Mouse (Mus musculus) forebrain, embryonic 16.5 days (tissue): Measurements from ENCODE around the gene Rpp14. TPM values are rescaled to one million over a fixed set of nuclear protein-coding genes. Genes with fewer than 3 reads are reported as not detected.
"Not testable (repeated sequence)": the region's sequence is repeated elsewhere in the genome, so short reads cannot be mapped to it uniquely, and the experiment has no call there.

Experiments
- ATAC-seq: fragments of 200-750 bp; cut with Nextera tagmentation; 2 replicates; pipeline ENCODE4 v1.8.0; 2017; ENCODE audit warnings: mild to moderate bottlenecking, moderate library complexity
- H3K27ac ChIP-seq: fragments of 300-500 bp; sonication (generic); 2 replicates; pipeline ENCODE4 v1.5.1; 2014; ENCODE audit warnings: low read length, control low read depth
- H3K27me3 ChIP-seq: fragments of 300-500 bp; sonication (generic); replicated peaks from 2 replicates; pipeline ENCODE4 v1.6.1; 2014; ENCODE audit warnings: low read length; ENCODE audit not compliant: control insufficient read depth, insufficient read depth
- H3K36me3 ChIP-seq: fragments of 300-500 bp; sonication (generic); 2 replicates; pipeline ENCODE4 v1.6.1; 2014; ENCODE audit not compliant: control insufficient read depth, insufficient read depth
- H3K4me1 ChIP-seq: fragments of 300-500 bp; sonication (generic); replicated peaks from 2 replicates; pipeline ENCODE4 v1.6.1; 2014; ENCODE audit warnings: low read length; ENCODE audit not compliant: control insufficient read depth, insufficient read depth
- H3K4me2 ChIP-seq: fragments of 300-500 bp; sonication (generic); 2 replicates; pipeline ENCODE4 v1.6.1; 2014; ENCODE audit warnings: mild to moderate bottlenecking, low read length, control low read depth
- H3K4me3 ChIP-seq: fragments of 300-500 bp; sonication (generic); replicated peaks from 2 replicates; pipeline ENCODE4 v1.5.1; 2014; ENCODE audit warnings: mild to moderate bottlenecking, low read length, control low read depth
- H3K9ac ChIP-seq: fragments of 300-500 bp; sonication (generic); replicated peaks from 2 replicates; pipeline ENCODE4 v1.6.1; 2014; ENCODE audit warnings: low read depth, low read length, control low read depth
- H3K9me3 ChIP-seq: fragments of 300-500 bp; sonication (generic); 2 replicates; pipeline ENCODE4 v1.6.1; 2016; ENCODE audit warnings: low read length; ENCODE audit not compliant: control insufficient read depth
- WGBS: fragments of 180-500 bp; shearing (Covaris S2); extraction: QIAGEN DNeasy Blood & Tissue Kit; methylation state at CpG from one replicate; pipeline ENCODE4 v1.1.7; 2014; 5-methylcytosine and 5-hydroxymethylcytosine counted together
- polyA plus RNA-seq: library from polyadenylated mRNA; unstranded; fragments of >200 nt; fragmentation: Nextera tagmentation; extraction: Ambion mirVana; gene quantifications from 2 replicates; pipeline ENCODE4 v1.2.1, GENCODE M21; 2015

The Rpp14 gene
- polyA plus RNA-seq, 1 experiment from 2014 or later: 59.5 TPM

GRCm38 (mm10) chr14:8119454-8119853, 39.3 kb downstream of the Rpp14 start:
- ATAC-seq: no peak
- H3K9ac ChIP-seq: no peak overlapping the region
- H3K4me3 ChIP-seq: no peak overlapping the region
- 87% methylated on average over 5 of the region's 5 CpGs for WGBS
- H3K9me3 ChIP-seq: no peaks in the 10 kb centered on the region
- H3K27ac ChIP-seq: no peak overlapping the region
- H3K27me3 ChIP-seq: no peaks in the 10 kb centered on the region
- no peak overlapping the region for H3K4me2 ChIP-seq
- no peaks in the 10 kb centered on the region for H3K4me1 ChIP-seq
- 0 out of 2 replicates have a peak, but pooled peaks cover 2% of the 10 kb centered on the region for H3K36me3 ChIP-seq

GRCm38 (mm10) chr14:8119904-8120303, 39.7 kb downstream of the Rpp14 start:
- H3K9ac ChIP-seq: no peak overlapping the region
- H3K36me3 ChIP-seq: 0 out of 2 replicates have a peak, but pooled peaks cover 2% of the 10 kb centered on the region
- H3K27ac ChIP-seq: no peak overlapping the region
- no peaks in the 10 kb centered on the region for H3K9me3 ChIP-seq
- no peaks in the 10 kb centered on the region for H3K27me3 ChIP-seq
- H3K4me2 ChIP-seq: no peak overlapping the region
- WGBS: 89% methylated on average over 3 of the region's 3 CpGs
- H3K4me3 ChIP-seq: no peak overlapping the region
- no peaks in the 10 kb centered on the region for H3K4me1 ChIP-seq
- no peak for ATAC-seq

- Histone ChIP-seq H3K9me3 (no peaks in the 10 kb centered on the region), H3K36me3 (0 out of 2 replicates have a peak, but pooled peaks cover 2% of the 10 kb centered on the region), H3K4me3 (no peak overlapping the region), H3K9ac (no peak overlapping the region), H3K27ac (no peak overlapping the region), H3K4me2 (no peak overlapping the region), H3K4me1 (no peaks in the 10 kb centered on the region), H3K27me3 (no peaks in the 10 kb centered on the region)
- WGBS: 72% methylated on average over 7 of the region's 7 CpGs
- peak; percentile 57; the same call in 1 of the 2 replicates for ATAC-seq
These were observed 43.0 kb downstream of the Rpp14 start for GRCm38 (mm10) chr14:8123141-8123540.

- not testable (repeated sequence) for H3K36me3 ChIP-seq, H3K27me3 ChIP-seq, H3K4me2 ChIP-seq, H3K27ac ChIP-seq, ATAC-seq, H3K9ac ChIP-seq, H3K4me1 ChIP-seq, H3K4me3 ChIP-seq, H3K9me3 ChIP-seq
- 97% methylated on average over 10 of the region's 10 CpGs for WGBS
These were observed 43.4 kb downstream of the Rpp14 start for GRCm38 (mm10) chr14:8123611-8124010.

- ATAC-seq: no peak
- Histone ChIP-seq H3K4me3 (no peak overlapping the region), H3K9ac (no peak overlapping the region), H3K4me1 (no peaks in the 10 kb centered on the region), H3K36me3 (0 out of 2 replicates have a peak, but pooled peaks cover 2% of the 10 kb centered on the region), H3K4me2 (no peak overlapping the region), H3K27ac (no peak overlapping the region), H3K9me3 (no peaks in the 10 kb centered on the region), H3K27me3 (no peaks in the 10 kb centered on the region)
- WGBS: 83% methylated on average over 7 of the region's 7 CpGs
These were observed 44.1 kb downstream of the Rpp14 start for GRCm38 (mm10) chr14:8124046-8124881.

GRCm38 (mm10) chr14:8127971-8128370, 47.8 kb downstream of the Rpp14 start:
- H3K27ac ChIP-seq: no peak overlapping the region
- 87% methylated on average over 5 of the region's 5 CpGs for WGBS
- H3K4me2 ChIP-seq: no peak overlapping the region
- H3K27me3 ChIP-seq: no peaks in the 10 kb centered on the region
- ATAC-seq: no peak
- H3K4me1 ChIP-seq: no peaks in the 10 kb centered on the region
- H3K36me3 ChIP-seq: no peaks in the 10 kb centered on the region; the same call in 1 of the 2 replicates
- no peak overlapping the region for H3K9ac ChIP-seq
- H3K4me3 ChIP-seq: no peak overlapping the region
- H3K9me3 ChIP-seq: no peaks in the 10 kb centered on the region

GRCm38 (mm10) chr14:8132789-8133188, 52.6 kb downstream of the Rpp14 start:
- Histone ChIP-seq H3K9ac (no peak overlapping the region), H3K4me2 (no peak overlapping the region), H3K4me3 (no peak overlapping the region), H3K27me3 (no peaks in the 10 kb centered on the region), H3K9me3 (no peaks in the 10 kb centered on the region), H3K27ac (no peak overlapping the region), H3K36me3 (no peaks in the 10 kb centered on the region; the same call in 1 of the 2 replicates), H3K4me1 (peaks cover 10% of the 10 kb centered on the region)
- WGBS: 86% methylated on average over 8 of the region's 8 CpGs
- no peak for ATAC-seq

- H3K27me3 ChIP-seq: no peaks in the 10 kb centered on the region
- H3K4me3 ChIP-seq: no peak overlapping the region
- H3K4me1 ChIP-seq: peaks cover 10% of the 10 kb centered on the region
- no peak overlapping the region for H3K4me2 ChIP-seq
- no peak overlapping the region for H3K27ac ChIP-seq
- no peak for ATAC-seq
- no peaks in the 10 kb centered on the region for H3K9me3 ChIP-seq
- no peak overlapping the region for H3K9ac ChIP-seq
- WGBS: 69% methylated on average over 2 of the region's 2 CpGs
- no peaks in the 10 kb centered on the region; the same call in 1 of the 2 replicates for H3K36me3 ChIP-seq
These were observed 54.1 kb downstream of the Rpp14 start for GRCm38 (mm10) chr14:8134234-8134633.

- no peaks in the 10 kb centered on the region for H3K9me3 ChIP-seq
- no peak overlapping the region for H3K27ac ChIP-seq
- no peak overlapping the region for H3K4me3 ChIP-seq
- peaks cover 15% of the 10 kb centered on the region for H3K4me1 ChIP-seq
- 45% methylated on average over 3 of the region's 3 CpGs for WGBS
- peak; percentile 76 for ATAC-seq
- H3K27me3 ChIP-seq: no peaks in the 10 kb centered on the region
- H3K36me3 ChIP-seq: no peaks in the 10 kb centered on the region; the same call in 1 of the 2 replicates
- no peak overlapping the region for H3K4me2 ChIP-seq
- H3K9ac ChIP-seq: no peak overlapping the region
These were observed 55.0 kb downstream of the Rpp14 start for GRCm38 (mm10) chr14:8135130-8135529.
